Mouse (Mus musculus) liver, embryonic 14.5 days (tissue): ENCODE measurements at regions not wholly inside any gene's neighbourhood (a gene's known extent, or its start where the extent isn't known, plus 50 kb on each side); places are given as distances from the start of the nearest gene placed in this dataset.

Experiments used
- CTCF ChIP-seq: IDR thresholded peaks from 2 replicates; pipeline ENCODE4 v1.5.1; 2016; ENCODE audit warnings: antibody characterized with exemption, low read depth, control low read depth
- EP300 ChIP-seq: IDR thresholded peaks from 2 replicates; pipeline ENCODE4 v1.6.1; 2016; ENCODE audit warnings: antibody characterized with exemption, low read depth

GRCm38 (mm10) chr14:24588041-24588440 lies 101.1 kb downstream of the Rps24 start:
- TF ChIP-seq CTCF = no peak
- TF ChIP-seq EP300 = no peak
